Mouse (Mus musculus) G1E (cell line): ENCODE data around the gene Art2b.

ENCODE experiments used
- CTCF ChIP-seq: IDR thresholded peaks from 2 replicates; pipeline ENCODE4 v1.5.1; 2012; ENCODE audit warnings: low read depth, low read length, inconsistent platforms, mixed read lengths
- GATA1 ChIP-seq: IDR thresholded peaks from 2 replicates; pipeline ENCODE4 v1.6.1; 2012; ENCODE audit warnings: borderline replicate concordance, low read length, inconsistent platforms, mixed read lengths
- POLR2AphosphoS5 ChIP-seq: IDR thresholded peaks from 2 replicates; pipeline ENCODE4 v1.6.1; 2012; ENCODE audit warnings: low read depth, low read length, inconsistent platforms; ENCODE audit not compliant: insufficient replicate concordance

DNA sequence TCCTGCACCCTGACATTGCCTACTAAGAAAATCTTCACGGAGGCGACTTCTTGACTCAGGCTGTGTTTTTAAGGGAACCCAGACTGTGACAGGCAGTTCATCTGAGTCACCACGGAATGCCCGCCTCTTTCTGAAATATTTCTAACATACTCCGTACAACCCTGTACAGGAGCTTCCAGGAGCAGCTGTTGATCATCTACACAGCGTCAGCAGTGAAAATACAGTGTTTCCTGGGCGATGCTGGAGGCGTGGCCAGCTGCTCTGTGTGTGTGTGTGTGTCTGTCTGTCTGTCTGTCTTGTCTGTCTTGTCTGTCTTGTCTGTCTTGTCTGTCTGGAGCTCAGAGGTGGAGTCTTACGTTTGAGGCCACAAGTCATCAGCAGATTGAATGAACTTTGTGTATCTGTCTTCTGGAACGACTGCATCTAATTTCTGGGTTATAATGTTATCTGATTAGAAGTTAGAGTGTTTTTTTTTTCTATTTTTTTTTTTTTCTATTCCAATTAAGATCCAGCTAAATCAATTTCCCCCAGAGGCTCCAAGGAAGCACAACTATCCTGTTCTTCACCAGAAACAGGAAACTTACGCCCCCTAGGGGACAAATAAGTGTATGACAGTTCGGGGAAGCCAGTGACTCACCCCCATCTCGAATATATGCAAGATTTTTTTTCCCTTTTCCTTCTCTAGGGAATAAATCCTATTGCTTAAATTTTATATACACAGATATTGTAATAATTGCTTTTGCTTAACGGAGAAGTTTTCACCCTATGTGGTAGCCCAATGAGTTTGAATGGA lies 47.1 kb downstream of the Art2b start:
- TF ChIP-seq CTCF (0 out of 2 replicates have a peak, but pooled peaks have one; percentile 18), GATA1 (no peak), POLR2AphosphoS5 (no peak)
